Mouse (Mus musculus): ENCODE results near the gene Ppp1r1c. TPM values are rescaled to one million over a fixed set of nuclear protein-coding genes. Genes with fewer than 3 reads are reported as not detected.
"Not testable (repeated sequence)": the region's sequence is repeated elsewhere in the genome, so short reads cannot be mapped to it uniquely, and the experiment has no call there.

Ppp1r1c gene
- polyA plus RNA-seq, 1 experiment, result not detected

- Histone ChIP-seq H3K27ac (ENCODE audit: control insufficient read depth, insufficient read depth, low read length) (no peak overlapping the region), H3K4me1 (replicated peaks; ENCODE audit: control insufficient read depth, insufficient read depth, low read length) (no peaks in the 10 kb centered on the region), H3K27me3 (ENCODE audit: control insufficient read depth, insufficient read depth, low read length) (no peaks in the 10 kb centered on the region), H3K36me3 (ENCODE audit: control insufficient read depth, insufficient read depth, low read length) (no peaks in the 10 kb centered on the region), H3K4me3 (ENCODE audit: control insufficient read depth, insufficient read depth, low read length) (no peak overlapping the region)
- 87% methylated on average over 3 of the region's 3 CpGs for whole genome bisulfite sequencing
- TF ChIP-seq POLR2A (IDR thresholded peaks at IDR 0.05; ENCODE audit: control insufficient read depth, extremely low read depth, insufficient read depth, low read length, poor library complexity) (no peak), CTCF (IDR thresholded peaks at IDR 0.05; ENCODE audit: borderline replicate concordance, control insufficient read depth, extremely low read depth, insufficient read depth, low read length, poor library complexity) (no peak)
- no peak for DNase-seq
These were observed 108.3 kb downstream of the Ppp1r1c start for GRCm38 (mm10) chr2:79815708-79816484.

- TF ChIP-seq POLR2A (IDR thresholded peaks at IDR 0.05; ENCODE audit: control insufficient read depth, extremely low read depth, insufficient read depth, low read length, poor library complexity), result no peak
- no peak for TF ChIP-seq CTCF (IDR thresholded peaks at IDR 0.05; ENCODE audit: borderline replicate concordance, control insufficient read depth, extremely low read depth, insufficient read depth, low read length, poor library complexity)
- Histone ChIP-seq H3K4me3 (ENCODE audit: control insufficient read depth, insufficient read depth, low read length) (no peak overlapping the region), H3K27ac (ENCODE audit: control insufficient read depth, insufficient read depth, low read length) (no peak overlapping the region), H3K27me3 (ENCODE audit: control insufficient read depth, insufficient read depth, low read length) (no peaks in the 10 kb centered on the region), H3K36me3 (ENCODE audit: control insufficient read depth, insufficient read depth, low read length) (no peaks in the 10 kb centered on the region), H3K4me1 (replicated peaks; ENCODE audit: control insufficient read depth, insufficient read depth, low read length) (no peaks in the 10 kb centered on the region)
- DNase-seq, result no peak
- WGBS, result 90% methylated on average over 3 of the region's 3 CpGs
These were observed 112.0 kb downstream of the Ppp1r1c start for GRCm38 (mm10) chr2:79819543-79819942.

GRCm38 (mm10) chr2:79825853-79826252 is 118.3 kb downstream of the Ppp1r1c start:
- no peak for DNase-seq
- TF ChIP-seq CTCF (IDR thresholded peaks at IDR 0.05; ENCODE audit: borderline replicate concordance, control insufficient read depth, extremely low read depth, insufficient read depth, low read length, poor library complexity), result no peak
- TF ChIP-seq POLR2A (IDR thresholded peaks at IDR 0.05; ENCODE audit: control insufficient read depth, extremely low read depth, insufficient read depth, low read length, poor library complexity), result no peak
- no peaks in the 10 kb centered on the region for H3K4me1 ChIP-seq (replicated peaks; ENCODE audit: control insufficient read depth, insufficient read depth, low read length)
- no peak overlapping the region for H3K27ac ChIP-seq (ENCODE audit: control insufficient read depth, insufficient read depth, low read length)
- WGBS, result 93% methylated on average over 4 of the region's 4 CpGs
- no peaks in the 10 kb centered on the region for H3K36me3 ChIP-seq (ENCODE audit: control insufficient read depth, insufficient read depth, low read length)
- no peak overlapping the region for H3K4me3 ChIP-seq (ENCODE audit: control insufficient read depth, insufficient read depth, low read length)
- no peaks in the 10 kb centered on the region for H3K27me3 ChIP-seq (ENCODE audit: control insufficient read depth, insufficient read depth, low read length)

DNA sequence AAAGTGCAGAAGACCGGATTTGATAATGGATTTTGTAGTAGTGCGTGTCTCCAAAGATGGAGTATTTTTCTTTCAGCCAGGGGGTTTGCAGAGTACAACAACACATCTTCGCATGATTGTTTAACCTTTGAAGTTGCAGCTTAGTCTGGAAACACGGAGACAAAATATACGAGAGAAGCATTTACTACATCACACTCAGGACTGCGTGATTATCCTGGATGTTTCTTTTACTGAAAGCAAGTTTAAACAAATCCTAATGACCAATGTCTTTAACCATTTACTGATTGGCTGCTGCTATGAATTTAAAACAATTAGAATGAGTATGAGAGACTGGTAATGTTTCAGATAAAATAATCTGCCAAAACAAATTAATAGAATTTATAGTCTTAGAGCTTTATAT is 131.5 kb downstream of the Ppp1r1c start:
- Histone ChIP-seq H3K36me3 (ENCODE audit: control insufficient read depth, insufficient read depth, low read length) (no peaks in the 10 kb centered on the region), H3K4me1 (replicated peaks; ENCODE audit: control insufficient read depth, insufficient read depth, low read length) (no peaks in the 10 kb centered on the region), H3K27ac (ENCODE audit: control insufficient read depth, insufficient read depth, low read length) (no peak overlapping the region), H3K4me3 (ENCODE audit: control insufficient read depth, insufficient read depth, low read length) (no peak overlapping the region), H3K27me3 (ENCODE audit: control insufficient read depth, insufficient read depth, low read length) (no peaks in the 10 kb centered on the region)
- no peak for DNase-seq
- 91% methylated on average over 6 of the region's 6 CpGs for WGBS
- TF ChIP-seq POLR2A (IDR thresholded peaks at IDR 0.05; ENCODE audit: control insufficient read depth, extremely low read depth, insufficient read depth, low read length, poor library complexity) (no peak), CTCF (IDR thresholded peaks at IDR 0.05; ENCODE audit: borderline replicate concordance, control insufficient read depth, extremely low read depth, insufficient read depth, low read length, poor library complexity) (no peak)

DNA sequence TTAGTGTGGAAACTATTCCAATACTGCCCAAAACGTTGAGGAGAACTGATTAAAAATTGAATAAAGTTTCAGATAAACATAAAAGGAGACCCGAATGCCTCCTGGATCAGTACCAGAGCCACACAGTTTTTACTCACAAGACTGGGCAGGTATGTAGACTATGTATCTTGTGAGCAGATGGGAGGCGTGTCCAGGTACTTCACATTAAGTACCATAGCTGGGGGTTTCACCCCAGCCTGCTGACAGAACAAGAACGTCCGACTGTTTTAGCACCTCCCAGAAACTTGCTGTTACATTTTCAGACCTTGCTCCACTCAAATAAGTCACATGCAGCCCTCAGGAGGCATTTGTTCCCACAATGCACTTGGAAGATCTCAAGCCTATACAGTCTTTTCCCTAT is 131.9 kb downstream of the Ppp1r1c start:
- H3K4me1 ChIP-seq (replicated peaks; ENCODE audit: control insufficient read depth, insufficient read depth, low read length), result no peaks in the 10 kb centered on the region
- WGBS, result 75% methylated on average over 5 of the region's 5 CpGs
- H3K36me3 ChIP-seq (ENCODE audit: control insufficient read depth, insufficient read depth, low read length), result no peaks in the 10 kb centered on the region
- no peak for TF ChIP-seq POLR2A (IDR thresholded peaks at IDR 0.05; ENCODE audit: control insufficient read depth, extremely low read depth, insufficient read depth, low read length, poor library complexity)
- no peak for TF ChIP-seq CTCF (IDR thresholded peaks at IDR 0.05; ENCODE audit: borderline replicate concordance, control insufficient read depth, extremely low read depth, insufficient read depth, low read length, poor library complexity)
- no peak overlapping the region for H3K27ac ChIP-seq (ENCODE audit: control insufficient read depth, insufficient read depth, low read length)
- no peak overlapping the region for H3K4me3 ChIP-seq (ENCODE audit: control insufficient read depth, insufficient read depth, low read length)
- DNase-seq, result no peak
- H3K27me3 ChIP-seq (ENCODE audit: control insufficient read depth, insufficient read depth, low read length), result no peaks in the 10 kb centered on the region

DNA sequence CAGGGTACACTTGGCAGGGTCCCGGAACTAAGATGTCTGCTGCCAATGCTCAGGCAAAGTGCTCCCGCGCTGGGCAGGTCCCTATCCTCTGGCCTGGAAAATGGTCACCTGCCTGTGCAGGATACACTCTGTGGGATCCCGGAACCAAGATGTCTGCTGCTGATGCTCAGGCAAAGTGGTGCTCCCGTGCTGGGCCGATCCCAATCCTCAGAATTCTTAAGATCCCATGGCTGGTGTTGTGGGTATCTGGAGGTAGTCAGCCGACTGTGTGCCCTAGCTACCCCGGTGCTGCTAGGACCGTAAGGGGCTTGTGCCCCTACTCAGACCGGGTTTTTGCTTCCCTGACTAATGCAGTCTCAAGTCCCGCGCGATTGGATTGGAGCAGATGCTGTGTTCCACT is 139.8 kb downstream of the Ppp1r1c start:
- not testable (repeated sequence) for H3K36me3 ChIP-seq (ENCODE audit: control insufficient read depth, insufficient read depth, low read length); H3K4me1 ChIP-seq (replicated peaks; ENCODE audit: control insufficient read depth, insufficient read depth, low read length); H3K4me3 ChIP-seq (ENCODE audit: control insufficient read depth, insufficient read depth, low read length); DNase-seq; H3K27ac ChIP-seq (ENCODE audit: control insufficient read depth, insufficient read depth, low read length); H3K27me3 ChIP-seq (ENCODE audit: control insufficient read depth, insufficient read depth, low read length)
- 89% methylated on average over 13 of the region's 13 CpGs for WGBS

DNA sequence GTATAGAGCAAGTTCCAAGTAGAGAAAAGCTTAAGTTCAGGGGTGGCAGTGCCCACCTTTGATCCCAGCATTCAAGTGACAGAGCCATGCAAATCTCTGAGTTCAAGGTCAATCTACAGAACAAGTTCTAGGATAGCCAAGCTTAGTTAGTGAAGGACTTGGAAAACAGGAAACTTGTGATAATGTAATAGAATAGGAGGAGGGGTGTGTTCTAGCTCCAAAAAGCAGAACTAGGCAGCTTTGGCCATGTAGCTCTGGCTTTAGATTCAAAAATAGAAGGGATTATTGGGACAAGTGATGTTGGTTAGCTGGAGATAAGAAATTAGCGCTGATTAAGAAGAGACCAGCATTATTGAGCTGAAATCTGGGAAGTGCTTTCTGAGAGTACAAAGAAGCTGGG is 149.3 kb downstream of the Ppp1r1c start:
- Histone ChIP-seq H3K27me3 (ENCODE audit: control insufficient read depth, insufficient read depth, low read length) (no peaks in the 10 kb centered on the region), H3K27ac (ENCODE audit: control insufficient read depth, insufficient read depth, low read length) (no peak overlapping the region), H3K4me3 (ENCODE audit: control insufficient read depth, insufficient read depth, low read length) (no peak overlapping the region), H3K4me1 (replicated peaks; ENCODE audit: control insufficient read depth, insufficient read depth, low read length) (no peaks in the 10 kb centered on the region), H3K36me3 (ENCODE audit: control insufficient read depth, insufficient read depth, low read length) (no peaks in the 10 kb centered on the region)
- no peak for DNase-seq
- TF ChIP-seq CTCF (IDR thresholded peaks at IDR 0.05; ENCODE audit: borderline replicate concordance, control insufficient read depth, extremely low read depth, insufficient read depth, low read length, poor library complexity) (no peak), POLR2A (IDR thresholded peaks at IDR 0.05; ENCODE audit: control insufficient read depth, extremely low read depth, insufficient read depth, low read length, poor library complexity) (no peak)
- 79% methylated on average over 1 of the region's 1 CpGs for WGBS

Data from thymus, adult 2 months (tissue).